Mouse (Mus musculus) embryonic facial prominence, embryonic 11.5 days (tissue): ENCODE measurements at regions not wholly inside any gene's neighbourhood (a gene's known extent, or its start where the extent isn't known, plus 50 kb on each side); places are given as distances from the start of the nearest gene placed in this dataset.

Experiments used
- ATAC-seq: fragments of 200-750 bp; cut with Nextera tagmentation; replicated peaks from 2 replicates; pipeline ENCODE4 v1.8.0; 2017; ENCODE audit warnings: low read depth; ENCODE audit not compliant: insufficient number of reproducible peaks, low FRiP score, low TSS enrichment
- DNase-seq: peaks from one replicate; pipeline ENCODE4 v3.0.0-alpha.2; 2015; ENCODE audit warnings: low spot score
- H3K27ac ChIP-seq: fragments of 300-500 bp; sonication (generic); replicated peaks from 2 replicates; pipeline ENCODE4 v1.5.1; 2014; ENCODE audit warnings: mild to moderate bottlenecking, low read depth, low read length, control low read depth
- H3K27me3 ChIP-seq: fragments of 300-500 bp; sonication (generic); 2 replicates; pipeline ENCODE4 v1.6.1; 2014; ENCODE audit warnings: mild to moderate bottlenecking, low read length, moderate library complexity, mixed read lengths; ENCODE audit not compliant: control insufficient read depth, insufficient read depth
- H3K36me3 ChIP-seq: fragments of 300-500 bp; sonication (generic); replicated peaks from 2 replicates; pipeline ENCODE4 v1.6.1; 2014; ENCODE audit warnings: low read depth, mild to moderate bottlenecking, low read length, moderate library complexity, mixed read lengths; ENCODE audit not compliant: control insufficient read depth, insufficient read depth
- H3K4me1 ChIP-seq: fragments of 300-500 bp; sonication (generic); 2 replicates; pipeline ENCODE4 v1.6.1; 2014; ENCODE audit warnings: low read length, mixed read lengths; ENCODE audit not compliant: control insufficient read depth, insufficient read depth
- H3K4me2 ChIP-seq: fragments of 300-500 bp; sonication (generic); 2 replicates; pipeline ENCODE4 v1.6.1; 2014; ENCODE audit warnings: low read depth, mild to moderate bottlenecking, control low read depth, low read length, moderate library complexity
- H3K4me3 ChIP-seq: fragments of 300-500 bp; sonication (generic); 2 replicates; pipeline ENCODE4 v1.5.1; 2014; ENCODE audit warnings: low read depth, low read length, control low read depth
- H3K9ac ChIP-seq: fragments of 300-500 bp; sonication (generic); replicated peaks from 2 replicates; pipeline ENCODE4 v1.6.1; 2014; ENCODE audit warnings: mild to moderate bottlenecking, control low read depth, low read length
- H3K9me3 ChIP-seq: fragments of 300-500 bp; sonication (generic); replicated peaks from 2 replicates; pipeline ENCODE4 v1.6.1; 2016; ENCODE audit warnings: mild to moderate bottlenecking, low read length, inconsistent platforms, mixed read lengths; ENCODE audit not compliant: control insufficient read depth
- WGBS: fragments of 180-500 bp; shearing (Covaris S2); extraction: QIAGEN DNeasy Blood & Tissue Kit; methylation state at CpG from one replicate; pipeline ENCODE4 v1.1.7; 2014; 5-methylcytosine and 5-hydroxymethylcytosine counted together

DNA sequence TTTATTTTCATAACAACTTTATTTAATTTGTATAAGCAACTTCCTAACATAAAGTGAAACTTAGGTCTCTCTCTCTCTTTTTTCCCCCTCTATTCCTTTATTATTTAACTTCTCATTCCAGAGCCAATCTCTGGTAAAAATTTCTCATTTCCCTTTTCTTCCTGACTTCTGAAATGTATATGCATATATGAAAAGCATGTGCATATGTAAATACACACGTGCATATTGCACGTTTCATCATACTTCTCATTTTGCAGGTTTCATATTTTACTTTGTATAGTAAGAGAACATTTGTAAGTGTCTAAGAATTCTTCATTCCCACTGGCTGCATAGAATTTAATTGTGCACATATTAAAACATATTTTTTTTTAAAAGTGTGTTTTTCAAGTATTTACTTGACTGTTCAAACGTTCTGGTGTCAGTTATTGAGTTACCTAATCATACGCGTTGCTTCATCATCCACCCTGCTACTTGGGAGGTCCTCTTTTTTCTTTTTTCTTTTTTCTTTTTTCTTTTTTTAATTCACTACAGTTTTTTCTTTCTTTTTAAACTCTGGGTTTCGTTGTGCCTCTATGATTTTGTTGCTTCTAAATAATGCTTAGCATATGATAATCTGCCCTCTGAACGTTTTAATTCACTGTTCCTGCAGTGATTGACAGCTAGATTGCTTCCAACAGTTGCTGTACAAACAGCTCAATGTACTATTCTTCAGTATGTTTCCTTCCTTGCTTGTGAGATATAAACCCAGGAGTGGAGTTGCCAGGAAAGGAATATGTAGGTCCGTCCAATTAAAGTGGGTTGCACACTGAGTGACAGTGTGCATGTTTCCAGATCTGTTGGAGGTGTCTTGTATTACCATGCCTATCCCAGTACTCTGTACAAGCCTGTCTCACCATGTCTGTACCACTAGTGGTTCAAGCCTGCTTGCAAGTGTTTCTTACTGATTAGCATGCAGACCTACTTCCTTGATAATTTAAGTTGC lies 303.2 kb downstream of the Tmem38b start:
- Histone ChIP-seq H3K4me2 (no peak overlapping the region), H3K27me3 (no peaks in the 10 kb centered on the region), H3K27ac (no peak overlapping the region), H3K4me3 (no peak overlapping the region), H3K9ac (no peak overlapping the region), H3K36me3 (no peaks in the 10 kb centered on the region), H3K9me3 (no peaks in the 10 kb centered on the region), H3K4me1 (no peaks in the 10 kb centered on the region)
- WGBS, result 39% methylated on average over 8 of the region's 8 CpGs
- no peak; the same call in 1 of the 2 replicates for ATAC-seq
- DNase-seq, result peak; percentile 63

DNA sequence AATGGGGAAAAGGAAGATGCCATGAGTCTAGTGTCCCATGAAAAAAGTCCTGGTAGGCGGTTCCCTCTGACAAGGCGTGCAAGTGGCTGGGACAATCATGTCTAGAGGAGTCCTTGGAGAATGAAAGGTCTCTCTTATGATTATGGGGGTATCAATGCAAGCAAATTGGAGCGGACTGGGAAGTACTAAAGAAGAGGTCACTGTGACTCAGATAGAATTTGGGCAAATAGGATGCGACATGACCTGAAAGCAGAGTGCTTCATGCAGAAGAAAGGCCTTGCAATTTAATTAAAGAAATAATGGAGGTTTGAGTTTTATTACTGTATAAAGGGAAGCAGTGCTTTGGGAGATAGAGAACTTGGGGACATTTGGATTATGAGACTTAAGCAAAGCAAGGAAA lies 330.3 kb downstream of the Tmem38b start:
- ATAC-seq (no peak), DNase-seq (no peak)
- H3K4me1 ChIP-seq, result no peaks in the 10 kb centered on the region
- no peak overlapping the region for H3K4me2 ChIP-seq
- no peak overlapping the region for H3K4me3 ChIP-seq
- H3K27ac ChIP-seq, result no peak overlapping the region
- H3K9me3 ChIP-seq, result no peaks in the 10 kb centered on the region
- no peaks in the 10 kb centered on the region for H3K36me3 ChIP-seq
- WGBS, result 92% methylated on average over 4 of the region's 4 CpGs
- no peak overlapping the region for H3K9ac ChIP-seq
- H3K27me3 ChIP-seq, result no peaks in the 10 kb centered on the region

GRCm38 (mm10) chr4:54161337-54161993 lies 335.6 kb downstream of the Tmem38b start:
- no peaks in the 10 kb centered on the region for H3K36me3 ChIP-seq
- H3K4me2 ChIP-seq, result no peak overlapping the region
- ATAC-seq (no peak), DNase-seq (no peak)
- H3K27ac ChIP-seq, result no peak overlapping the region
- no peak overlapping the region for H3K9ac ChIP-seq
- no peaks in the 10 kb centered on the region for H3K4me1 ChIP-seq
- 90% methylated on average over 9 of the region's 9 CpGs for WGBS
- H3K9me3 ChIP-seq, result no peaks in the 10 kb centered on the region
- no peak overlapping the region for H3K4me3 ChIP-seq
- no peaks in the 10 kb centered on the region for H3K27me3 ChIP-seq

- Histone ChIP-seq H3K4me3 (no peak overlapping the region), H3K9ac (no peak overlapping the region), H3K9me3 (no peaks in the 10 kb centered on the region), H3K27ac (no peak overlapping the region), H3K4me1 (no peaks in the 10 kb centered on the region), H3K27me3 (no peaks in the 10 kb centered on the region), H3K36me3 (no peaks in the 10 kb centered on the region), H3K4me2 (no peak overlapping the region)
- DNase-seq (no peak), ATAC-seq (no peak; the same call in 1 of the 2 replicates)
- WGBS, result 67% methylated on average over 8 of the region's 8 CpGs
Observed at GRCm38 (mm10) chr4:54162308-54162707, 336.5 kb downstream of the Tmem38b start.

- H3K27me3 ChIP-seq, result no peaks in the 10 kb centered on the region
- no peak for ATAC-seq
- no peak overlapping the region for H3K27ac ChIP-seq
- no peaks in the 10 kb centered on the region for H3K36me3 ChIP-seq
- H3K4me2 ChIP-seq, result no peak overlapping the region
- WGBS, result 86% methylated on average over 13 of the region's 13 CpGs
- no peak for DNase-seq
- no peak overlapping the region for H3K4me3 ChIP-seq
- H3K4me1 ChIP-seq, result no peaks in the 10 kb centered on the region
- H3K9ac ChIP-seq, result no peak overlapping the region
- no peaks in the 10 kb centered on the region for H3K9me3 ChIP-seq
Observed at GRCm38 (mm10) chr4:54170202-54170931, 344.5 kb downstream of the Tmem38b start.

- Histone ChIP-seq H3K27ac (no peak overlapping the region), H3K4me1 (no peaks in the 10 kb centered on the region), H3K9ac (no peak overlapping the region), H3K27me3 (no peaks in the 10 kb centered on the region), H3K9me3 (no peaks in the 10 kb centered on the region), H3K36me3 (no peaks in the 10 kb centered on the region), H3K4me3 (no peak overlapping the region), H3K4me2 (no peak overlapping the region)
- DNase-seq, result no peak
- no peak for ATAC-seq
- WGBS, result 75% methylated on average over 1 of the region's 1 CpGs
Observed at GRCm38 (mm10) chr4:54184213-54184612, 358.4 kb downstream of the Tmem38b start.

DNA sequence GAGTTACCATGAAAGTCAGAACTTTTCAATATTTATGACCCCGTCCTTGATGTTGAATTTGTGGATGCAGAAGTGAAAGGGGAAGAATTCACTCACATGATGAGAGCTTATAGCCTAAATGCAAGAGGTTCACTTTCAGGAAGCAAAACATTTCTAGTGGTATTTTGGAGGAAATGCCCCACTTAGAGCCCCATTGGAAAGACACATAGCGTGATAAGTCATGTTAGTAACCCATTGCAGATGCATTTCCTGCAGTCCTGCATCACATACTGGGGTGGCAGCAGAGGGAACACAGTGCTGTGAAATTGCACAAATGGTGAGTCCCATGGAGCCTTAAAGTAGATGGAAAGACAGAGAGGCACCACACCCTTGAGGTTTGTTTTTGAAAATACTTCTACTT lies 369.9 kb downstream of the Tmem38b start:
- Histone ChIP-seq H3K9me3 (no peaks in the 10 kb centered on the region), H3K9ac (no peak overlapping the region), H3K36me3 (no peaks in the 10 kb centered on the region), H3K27me3 (no peaks in the 10 kb centered on the region), H3K4me3 (no peak overlapping the region), H3K4me2 (no peak overlapping the region), H3K4me1 (no peaks in the 10 kb centered on the region), H3K27ac (no peak overlapping the region)
- 81% methylated on average over 2 of the region's 2 CpGs for WGBS
- DNase-seq (no peak), ATAC-seq (no peak)
